Mouse (Mus musculus) left cerebral cortex, adult 18-20 months (tissue): ENCODE data around the gene Celf2. TPM values are rescaled to one million over a fixed set of nuclear protein-coding genes. Genes with fewer than 3 reads are reported as not detected.
A peak's percentile ranks its signal among the peaks of the same experiment; 100 is the strongest.
"Not testable (repeated sequence)": the region's sequence is repeated elsewhere in the genome, so short reads cannot be mapped to it uniquely, and the experiment has no call there.

ENCODE experiments used
- DNase-seq, 2 experiments: peaks; one replicate each; pipeline ENCODE4 v3.0.0; 2021 to 2022; ENCODE audit warnings: low spot score in 2 of 2, mixed read lengths in 1 of 2
- long read RNA-seq, 2 experiments: library from polyadenylated mRNA; stranded (forward); transcript quantifications; one replicate each; pipeline ENCODE4 v2.0.0; 2021
- total RNA-seq, 2 experiments: library from RNA; stranded (reverse); gene quantifications; 2 replicates each; pipeline ENCODE4 v1.2.3; 2021

Gene Celf2
- total RNA-seq, result 100 to 1,000 TPM; 380 to 425 TPM
- long read RNA-seq, experiment 1, full-length matches to known transcripts, result 9 of 107 reads
- long read RNA-seq, experiment 1, partial matches to known transcripts, result 26 of 107 reads
- long read RNA-seq, experiment 1, other reads (novel, unspliced or antisense), result 72 of 107 reads
- long read RNA-seq, experiment 2, full-length matches to known transcripts, result 6 of 62 reads
- long read RNA-seq, experiment 2, partial matches to known transcripts, result 7 of 62 reads
- long read RNA-seq, experiment 2, other reads (novel, unspliced or antisense), result 49 of 62 reads

DNA sequence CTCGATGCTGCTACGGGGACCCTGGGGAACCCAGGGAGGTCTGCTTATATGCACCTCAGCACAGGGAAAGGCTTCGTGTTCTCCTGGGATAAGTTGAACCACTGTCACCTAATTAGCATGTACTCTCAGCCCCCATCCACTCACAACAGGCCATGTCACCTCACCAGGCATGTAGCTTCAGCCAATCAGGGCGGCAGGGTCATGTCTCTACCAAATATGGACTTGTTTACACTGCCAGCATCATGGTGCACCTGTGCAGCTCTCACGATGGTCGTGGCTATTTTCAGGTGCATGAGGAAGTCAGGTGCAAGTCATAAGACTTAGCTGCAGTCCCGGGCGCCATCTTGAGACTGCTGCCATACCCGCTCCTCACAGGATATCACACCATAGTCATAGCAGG, at the start of gene Celf2:
Celf2 (minus strand) TSS at position 101 of the 400 bp plus-strand sequence.
- DNase-seq, result not testable (repeated sequence)

DNA sequence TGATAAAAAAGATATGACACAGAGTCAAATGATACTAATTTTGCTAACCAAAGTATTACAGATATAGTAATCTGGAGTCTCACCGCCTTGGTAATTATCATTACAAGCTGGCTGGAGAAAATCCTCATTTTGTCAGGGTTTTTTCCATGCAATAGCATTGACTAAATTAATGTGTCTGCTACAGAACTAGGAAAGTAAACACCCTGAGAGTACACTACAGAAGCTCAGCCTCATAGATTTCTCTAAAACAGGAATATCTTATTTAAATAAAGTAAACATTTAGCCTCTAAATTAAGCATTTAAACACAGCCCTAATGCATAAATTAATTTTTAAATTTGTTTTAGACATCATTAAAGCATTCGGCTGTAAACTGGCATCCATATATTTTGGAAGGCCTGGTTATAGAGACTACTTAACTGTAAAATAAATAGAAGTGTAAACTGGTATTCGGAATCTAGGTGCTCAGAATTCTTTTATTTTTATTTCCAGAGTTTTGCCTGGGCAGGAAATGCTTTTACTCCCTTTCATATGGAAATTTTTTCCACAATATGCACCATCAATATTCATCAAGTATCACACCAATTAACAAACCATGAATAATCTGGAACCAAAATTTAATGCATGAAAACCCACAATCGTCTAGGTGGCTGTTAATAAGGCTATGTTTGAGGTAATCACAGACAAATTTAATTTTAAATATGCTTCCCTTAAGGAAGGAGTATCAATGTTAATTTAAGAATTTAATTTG, 46.0 kb upstream of the Celf2 start:
- DNase-seq, result no peak

DNA sequence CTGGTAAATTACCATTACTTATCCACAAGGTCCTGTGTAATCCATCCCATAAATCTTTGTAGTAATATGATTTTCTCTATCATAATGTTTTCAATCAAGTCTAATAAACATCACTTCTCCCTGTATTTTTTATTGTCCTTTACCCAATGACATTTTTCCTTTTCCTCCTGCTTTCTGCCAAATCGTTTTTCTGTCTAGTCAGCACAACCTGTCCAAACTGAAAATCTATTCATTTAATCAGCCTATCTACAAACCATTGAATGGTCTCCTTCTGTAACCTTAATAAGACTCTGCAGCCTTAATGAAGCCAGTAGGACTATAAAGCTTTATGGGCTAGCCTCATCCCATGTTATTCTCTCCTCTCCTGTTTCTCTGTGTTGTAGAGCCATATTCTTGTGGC, 45.2 kb upstream of the Celf2 start:
- no peak for DNase-seq

DNA sequence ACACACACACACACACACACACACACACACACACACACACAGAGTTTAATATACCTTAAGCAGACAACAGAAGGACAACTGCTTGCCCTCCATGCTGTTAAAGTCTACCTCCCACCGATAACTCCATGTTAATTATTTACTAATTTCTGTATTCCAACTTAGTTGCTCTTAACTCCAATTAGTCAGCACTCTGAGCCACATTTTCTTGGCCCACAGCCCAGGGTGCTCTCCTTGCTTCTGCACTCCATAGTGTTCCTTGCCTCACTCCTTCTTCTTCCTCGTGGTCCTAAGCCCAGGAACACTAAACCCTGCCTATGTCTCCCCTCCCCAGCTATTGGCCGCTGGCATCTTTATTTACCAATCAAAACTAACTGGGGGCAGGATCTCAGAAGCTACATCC, 43.5 kb upstream of the Celf2 start:
- DNase-seq, result no peak

DNA sequence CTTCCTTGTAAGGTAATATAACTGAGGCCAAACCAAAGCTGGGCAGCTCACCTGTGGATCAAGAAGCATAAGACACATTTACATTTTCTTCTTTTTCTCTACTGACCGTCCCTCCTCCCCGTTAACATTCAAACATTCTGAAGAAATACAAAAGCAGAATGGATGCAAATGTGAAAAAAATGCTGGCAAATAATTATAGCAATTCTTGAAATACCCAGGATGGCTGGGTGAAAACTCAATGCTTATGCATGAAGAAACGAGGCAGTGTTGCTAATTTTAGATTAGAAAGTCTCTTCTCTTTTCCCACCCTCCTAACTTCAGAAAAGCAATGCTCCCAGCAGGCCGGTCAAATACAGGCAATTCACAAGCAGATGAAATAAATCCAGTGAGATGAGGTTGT, 39.5 kb upstream of the Celf2 start:
- DNase-seq, result no peak

DNA sequence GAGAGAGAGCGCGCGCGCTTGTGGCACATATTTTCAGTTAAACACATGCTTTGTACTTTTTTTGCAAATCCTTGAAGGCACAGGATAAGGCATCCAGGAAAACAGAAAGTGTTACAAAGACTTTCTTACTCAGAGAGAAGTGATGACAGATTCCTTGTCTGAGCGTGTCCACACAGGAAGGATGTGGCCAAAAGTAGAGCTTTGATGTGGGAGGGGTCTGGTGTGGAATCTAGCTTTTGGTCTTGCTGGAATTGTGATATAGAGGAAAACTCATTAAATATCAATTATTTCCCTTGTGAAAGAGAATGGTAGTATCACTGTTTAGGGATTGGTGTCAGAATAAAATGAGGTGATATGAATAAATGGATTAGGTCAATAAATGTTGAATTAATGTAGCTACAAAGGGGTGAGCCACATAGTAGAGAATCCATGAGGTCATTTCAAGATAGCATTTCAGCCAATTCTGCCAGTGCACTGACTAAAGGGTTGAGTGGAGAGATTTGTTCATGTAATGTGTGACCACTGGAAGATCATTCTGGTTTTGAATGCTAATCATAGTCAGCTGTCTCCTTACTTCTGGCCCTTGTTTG, 25.3 kb upstream of the Celf2 start:
- DNase-seq, result no peak

DNA sequence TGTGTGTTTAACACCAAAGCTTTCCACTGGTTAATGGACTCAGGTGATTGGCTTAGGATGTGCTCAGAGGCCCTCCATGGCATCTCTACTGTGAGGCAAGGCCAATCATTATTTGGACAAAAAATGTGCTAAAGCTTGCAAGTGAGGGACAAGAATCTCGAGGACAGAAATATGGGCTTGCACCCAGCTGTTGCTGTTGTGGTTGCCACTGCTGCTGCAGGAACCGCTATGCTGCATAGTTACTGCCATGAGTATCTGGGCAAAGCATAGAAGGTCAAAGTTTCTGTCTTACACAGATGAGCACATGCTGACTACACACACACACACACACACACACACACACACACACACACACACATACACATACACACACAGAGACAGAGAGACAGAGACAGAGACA, 24.8 kb upstream of the Celf2 start:
- no peak for DNase-seq

DNA sequence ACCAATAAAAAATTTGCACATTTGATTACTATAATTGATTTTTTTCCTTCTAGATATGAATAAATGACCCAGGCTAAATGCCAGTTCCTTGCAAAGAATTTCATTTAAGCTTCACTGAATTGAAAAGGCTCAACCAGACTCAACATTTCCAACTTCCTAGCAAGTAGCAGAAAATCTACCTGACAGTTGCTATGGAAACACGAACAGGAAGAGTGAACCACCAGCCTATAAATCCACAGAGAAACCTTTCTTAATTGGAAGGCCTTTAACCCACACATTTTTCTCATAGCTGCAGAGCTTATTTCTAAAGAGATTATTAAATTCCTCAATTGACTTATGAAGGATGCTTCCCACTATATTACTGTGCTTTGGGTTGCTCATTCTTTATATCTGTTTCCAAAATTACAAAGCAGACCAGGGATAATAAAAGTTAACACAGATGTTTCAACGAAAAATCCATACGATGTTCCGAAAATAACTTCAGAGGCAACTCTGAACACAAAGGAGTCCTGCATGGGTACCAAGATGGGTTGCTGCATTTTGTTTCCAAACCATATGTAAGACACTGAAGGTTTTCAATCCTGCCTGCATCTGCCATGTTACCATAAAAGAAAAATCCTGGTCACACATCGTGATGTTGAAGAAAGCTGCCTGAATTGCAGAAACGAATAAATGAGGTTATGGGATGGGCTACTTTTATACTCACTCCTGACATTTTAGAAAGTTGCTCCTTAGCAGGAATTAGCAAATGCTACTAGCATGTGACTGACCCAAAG, 22.0 kb upstream of the Celf2 start:
- DNase-seq, result no peak

DNA sequence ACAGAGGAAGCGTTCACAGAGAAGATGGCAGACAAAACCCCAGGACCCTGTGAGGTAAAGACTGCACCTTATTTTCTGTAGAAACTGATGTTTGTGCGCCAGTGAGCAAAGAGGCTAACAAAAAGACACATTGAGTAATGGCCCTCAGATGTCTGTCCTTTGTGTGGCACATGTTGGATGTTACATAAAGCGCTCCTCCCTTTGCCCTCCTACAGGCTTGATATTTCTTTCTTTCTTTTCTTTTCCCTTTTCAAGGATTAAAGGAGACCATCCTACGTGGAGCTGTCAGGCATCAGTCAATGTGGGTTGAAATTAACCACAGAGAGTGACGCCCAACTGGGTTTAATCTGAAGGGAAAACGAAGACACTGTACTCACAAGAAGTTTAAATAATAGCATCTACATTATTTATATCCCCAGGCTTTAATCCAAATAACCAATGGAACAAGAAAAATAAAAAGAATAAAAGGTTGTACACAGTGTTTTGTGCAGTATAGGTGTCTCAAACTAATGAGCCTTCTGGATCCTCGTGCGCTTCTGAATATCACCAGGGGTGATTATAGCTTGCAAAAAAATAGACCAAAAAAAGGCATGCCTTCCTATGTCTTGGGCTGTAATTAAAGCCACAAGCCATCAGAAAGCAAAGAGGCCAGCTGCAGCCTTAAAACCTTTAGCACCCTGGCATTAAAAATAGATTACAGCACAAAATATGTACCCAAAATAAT, 21.3 kb upstream of the Celf2 start:
- no peak for DNase-seq

DNA sequence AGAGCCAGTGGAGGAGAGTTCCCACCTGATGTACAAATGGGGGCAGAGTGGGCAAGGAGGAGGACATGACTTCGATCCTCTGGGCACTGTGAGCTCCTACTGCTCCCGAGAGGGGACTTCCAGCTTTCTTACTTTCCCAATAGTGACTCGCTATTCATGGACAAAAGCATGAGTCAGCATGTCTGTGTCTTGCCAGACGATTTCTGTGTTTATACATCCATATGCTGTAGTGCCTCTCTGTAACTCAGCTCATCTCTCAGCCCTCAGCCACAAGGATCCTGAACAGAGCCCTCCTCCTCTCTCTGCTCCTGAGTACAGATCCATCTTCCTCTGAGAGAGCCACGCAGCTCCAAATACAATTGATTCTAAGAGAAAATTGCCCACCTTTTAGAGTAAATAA, 20.3 kb upstream of the Celf2 start:
- DNase-seq, result peak; percentile 52 to 53

DNA sequence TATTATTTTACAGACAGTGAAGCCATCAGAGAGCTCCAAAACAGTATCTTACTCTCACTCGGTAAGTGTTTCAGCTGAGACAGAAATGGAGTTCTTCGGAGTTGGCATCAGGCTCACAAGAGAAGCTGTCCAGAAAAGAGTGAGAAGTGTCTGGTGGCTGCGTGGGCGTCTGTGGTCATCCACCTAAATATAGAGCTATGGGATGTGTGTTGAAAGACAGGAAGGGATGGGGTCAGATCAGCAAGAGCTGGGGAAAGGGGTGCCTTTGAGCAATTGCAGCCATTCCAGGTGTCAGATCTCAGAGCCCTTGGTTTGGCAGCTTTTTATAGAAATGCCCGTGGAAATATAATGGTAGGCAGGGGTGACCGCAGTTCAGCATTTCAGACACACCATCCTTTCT, 17.3 kb upstream of the Celf2 start:
- no peak for DNase-seq

DNA sequence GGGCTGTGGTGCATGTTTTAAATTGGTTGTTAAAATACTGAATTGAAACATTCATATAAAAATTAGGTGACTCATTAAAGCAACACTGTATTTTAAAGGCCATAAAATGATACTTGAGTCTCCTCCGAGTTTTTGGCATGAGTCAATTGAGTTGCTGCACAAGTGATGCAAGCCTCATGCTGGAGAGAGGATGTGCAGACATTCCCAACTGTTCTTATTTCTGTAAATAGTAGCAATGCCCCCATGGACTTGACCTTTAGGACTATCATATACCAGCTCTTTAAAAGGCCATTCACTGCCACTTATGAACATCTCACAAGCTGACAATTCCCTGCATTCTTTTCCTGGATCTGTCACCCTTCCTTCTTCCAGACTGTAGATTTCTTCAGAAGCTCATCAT, 10.1 kb upstream of the Celf2 start:
- no peak for DNase-seq

DNA sequence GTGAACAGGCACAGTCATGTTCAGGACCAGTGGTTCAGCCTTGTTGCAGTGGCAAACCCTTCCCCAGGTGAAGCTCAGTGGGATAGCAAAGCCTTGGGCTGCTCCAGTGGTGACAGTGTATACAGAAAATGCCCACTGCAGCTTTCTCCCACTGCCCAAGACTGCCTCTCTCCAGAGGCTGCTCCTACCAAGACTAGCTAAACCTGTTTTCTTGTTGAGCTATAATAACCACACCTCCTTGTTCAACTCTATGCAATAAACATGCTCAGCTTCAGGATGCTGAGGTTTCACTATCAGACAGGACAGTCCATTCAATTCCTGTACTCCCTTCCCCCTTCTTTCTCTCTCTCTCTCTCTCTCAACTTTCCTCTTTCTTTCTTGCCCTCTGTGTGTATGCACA, 15.9 kb downstream of the Celf2 start:
- DNase-seq, result no peak

DNA sequence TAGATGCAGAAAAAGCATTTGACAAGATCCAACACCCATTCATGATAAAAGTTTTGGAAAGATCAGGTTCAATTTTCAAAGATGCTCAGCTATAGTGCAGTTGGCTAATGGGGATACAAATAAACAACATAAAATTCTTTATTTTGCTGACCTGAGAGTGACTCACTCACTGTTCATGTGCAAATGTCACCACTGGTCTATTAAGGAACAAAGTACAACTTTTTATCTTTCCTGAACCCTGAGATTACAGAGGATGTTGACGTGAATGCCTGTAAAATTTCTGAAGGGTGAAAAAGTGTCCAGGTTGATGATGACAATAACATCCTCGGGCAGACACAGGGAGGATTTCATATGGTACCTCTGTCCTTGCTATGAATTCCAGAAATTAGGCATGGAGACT, 24.4 kb downstream of the Celf2 start:
- no peak for DNase-seq

DNA sequence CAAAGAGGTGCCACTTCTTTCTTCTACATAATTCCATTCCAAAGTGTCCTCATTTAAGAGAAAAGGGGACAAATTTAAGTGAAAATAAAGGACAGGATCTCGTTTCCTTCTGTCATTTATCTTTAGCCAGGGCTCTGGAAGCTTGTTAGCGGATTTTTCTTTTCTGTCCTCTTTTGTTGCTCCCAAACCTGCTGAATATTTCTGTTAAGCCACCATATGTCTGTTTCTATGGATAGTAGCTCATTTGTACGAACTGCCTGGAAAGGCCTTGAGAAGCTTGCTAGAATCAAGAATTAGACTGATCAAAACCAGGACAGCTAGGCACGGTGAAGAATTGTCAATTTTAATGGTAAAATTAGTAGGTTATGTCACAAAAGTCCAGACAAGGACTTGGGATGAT, 27.3 kb downstream of the Celf2 start:
- DNase-seq, result no peak

DNA sequence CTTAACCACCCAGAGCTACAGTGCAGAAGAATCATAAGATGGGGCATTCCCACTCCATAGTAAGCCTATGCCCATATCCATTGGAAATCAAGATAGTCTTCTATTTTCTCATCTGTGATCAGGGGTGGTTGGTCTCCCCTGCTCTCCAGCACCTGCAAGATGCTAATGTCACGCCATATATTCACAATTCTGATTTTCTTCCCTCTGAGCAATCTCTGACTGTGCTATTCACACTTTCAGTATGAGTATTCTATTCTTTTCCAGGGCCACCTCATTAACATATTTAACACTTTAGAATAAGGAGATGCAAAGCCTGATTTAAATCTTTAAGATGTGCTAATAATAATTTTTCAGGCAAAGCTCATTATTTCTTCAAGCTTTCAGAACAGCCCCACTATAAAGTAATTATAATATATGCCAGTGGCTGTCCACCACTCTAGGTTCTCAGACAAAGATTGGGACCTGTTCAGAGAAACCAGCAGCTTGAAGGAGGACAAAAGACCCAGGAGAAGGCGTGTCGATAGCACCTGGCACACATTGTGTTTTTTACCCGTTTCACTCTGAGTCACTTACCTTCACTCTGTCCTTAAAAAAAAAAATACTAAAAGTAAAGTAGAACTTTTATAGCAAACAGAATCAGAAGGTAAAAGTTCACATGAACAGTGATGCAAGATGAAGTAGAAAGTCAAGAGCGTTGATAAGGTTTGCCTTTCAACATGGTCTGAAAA, 48.9 kb downstream of the Celf2 start:
- DNase-seq, result no peak

DNA sequence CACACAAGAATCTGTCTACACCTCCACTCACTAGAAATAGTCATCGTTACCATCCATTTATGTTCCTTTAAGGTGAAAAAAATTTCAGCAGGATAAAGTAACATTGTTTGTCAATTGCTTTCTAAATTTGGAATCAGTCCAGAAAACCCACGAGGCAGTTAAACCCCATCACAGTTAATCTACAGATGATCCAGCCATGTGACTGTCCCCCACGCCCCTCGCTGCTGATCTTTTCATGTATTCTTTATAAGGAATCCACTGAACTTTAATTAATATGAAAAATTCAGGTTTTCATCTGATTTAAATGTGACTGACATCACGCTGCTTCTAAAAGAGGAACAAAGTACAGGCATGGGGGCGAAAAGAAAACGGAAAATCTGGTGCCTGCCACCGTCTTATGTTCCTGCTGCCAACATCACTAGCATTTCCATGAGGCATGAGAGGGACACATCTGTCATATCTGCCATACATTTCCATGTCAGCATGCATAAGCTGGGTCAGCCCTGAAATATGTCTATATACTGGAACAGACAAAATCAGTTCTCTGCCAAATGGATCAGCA, 70.6 kb downstream of the Celf2 start:
- DNase-seq, result peak; percentile 40 to 47

DNA sequence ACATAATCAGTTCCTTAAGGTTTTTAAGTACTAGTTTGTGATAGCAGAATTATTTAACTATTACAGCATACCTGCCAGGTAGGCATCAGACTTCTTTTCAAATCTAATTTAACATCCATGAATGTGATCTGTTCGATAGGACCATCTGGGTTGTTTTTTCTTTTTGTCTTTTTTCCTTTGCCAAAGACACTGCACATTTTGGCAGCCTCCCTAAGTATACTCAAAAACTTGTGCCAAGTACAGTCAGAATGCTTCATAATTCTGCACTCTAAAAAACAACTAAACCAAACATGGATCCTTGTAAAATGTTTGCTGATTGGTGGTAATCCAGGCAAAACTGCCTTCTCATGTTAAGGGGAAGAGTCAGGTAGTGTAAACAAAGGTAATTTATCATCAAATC, 82.9 kb downstream of the Celf2 start:
- DNase-seq, result no peak

DNA sequence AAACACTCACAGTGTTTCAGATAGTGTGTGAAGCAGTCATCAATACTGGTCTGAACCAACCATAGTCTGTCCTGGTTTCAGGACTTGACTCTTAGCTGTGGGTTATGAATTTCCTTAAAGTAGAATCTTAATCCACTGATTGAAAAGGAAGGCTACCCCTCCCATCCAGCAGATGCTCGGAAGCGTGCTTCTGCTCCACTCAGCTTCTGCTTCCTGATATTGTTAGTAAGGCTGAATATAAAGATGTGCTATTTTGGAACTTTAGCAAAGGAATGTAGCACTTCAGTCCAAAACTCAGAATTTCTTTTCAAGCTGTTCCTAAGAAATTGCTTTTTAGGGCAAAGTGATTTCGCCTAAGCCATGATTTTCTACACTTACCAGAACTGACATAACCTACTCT, 108.8 kb downstream of the Celf2 start:
- DNase-seq, result peak; percentile 38 to 56

DNA sequence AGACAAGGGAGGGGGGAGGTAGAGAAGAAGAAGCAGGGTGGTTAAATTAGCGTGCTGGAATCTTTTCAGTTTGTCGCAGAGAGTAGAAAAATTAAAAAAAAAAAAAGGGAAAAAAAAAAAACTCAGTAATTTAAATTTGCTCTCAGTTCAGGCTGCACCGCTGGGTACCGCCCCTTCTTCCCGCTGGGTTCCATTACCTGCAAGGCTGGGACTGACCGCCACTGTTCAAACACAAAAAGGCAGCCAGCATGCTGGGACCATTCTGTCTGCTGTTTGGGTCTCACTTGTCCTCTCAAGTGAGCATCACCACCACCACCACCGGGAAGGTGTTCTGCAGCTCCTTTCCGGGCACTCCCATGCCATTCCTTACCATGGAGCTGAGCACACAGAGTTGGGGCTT, 113.4 kb downstream of the Celf2 start:
- peak; percentile 34 to 54 for DNase-seq
